Mouse (Mus musculus): Measurements from ENCODE around the gene Rph3a. TPM values are rescaled to one million over a fixed set of nuclear protein-coding genes. Genes with fewer than 3 reads are reported as not detected.
"Not testable (repeated sequence)": the region's sequence is repeated elsewhere in the genome, so short reads cannot be mapped to it uniquely, and the experiment has no call there.

The Rph3a gene
- total and polyA plus RNA-seq, 3 experiments = not detected

GRCm38 (mm10) chr5:120920296-120920695, 89.6 kb downstream of the Rph3a start:
- TF ChIP-seq CTCF (IDR thresholded peaks at IDR 0.05; ENCODE audit: low read depth, low read length) (no peak), GATA2 (IDR thresholded peaks at IDR 0.05; ENCODE audit: borderline replicate concordance, low read depth, low read length) (no peak), GATA1 (IDR thresholded peaks at IDR 0.05; ENCODE audit: borderline replicate concordance, low read length) (no peak)
- ATAC-seq (ENCODE audit: extremely low read depth, insufficient number of reproducible peaks, low FRiP score, poor library complexity, severe bottlenecking) = no peak
- H3K9me3 ChIP-seq (replicated peaks) = no peaks in the 10 kb centered on the region
- H3K27me3 ChIP-seq (ENCODE audit: insufficient read depth, low read length) = no peaks in the 10 kb centered on the region
- no peak for DNase-seq (ENCODE audit: low spot score)
- H3K4me1 ChIP-seq (ENCODE audit: insufficient read depth, low read depth, low read length) = no peaks in the 10 kb centered on the region
- no peak overlapping the region for H3K4me3 ChIP-seq (ENCODE audit: low read depth, low read length)
- no peaks in the 10 kb centered on the region for H3K36me3 ChIP-seq (replicated peaks)

GRCm38 (mm10) chr5:120919156-120919935, 90.5 kb downstream of the Rph3a start:
- not testable (repeated sequence) for H3K9me3 ChIP-seq (replicated peaks); DNase-seq (ENCODE audit: low spot score); H3K4me1 ChIP-seq (ENCODE audit: insufficient read depth, low read depth, low read length); ATAC-seq (ENCODE audit: extremely low read depth, insufficient number of reproducible peaks, low FRiP score, poor library complexity, severe bottlenecking); H3K36me3 ChIP-seq (replicated peaks); H3K27me3 ChIP-seq (ENCODE audit: insufficient read depth, low read length); H3K4me3 ChIP-seq (ENCODE audit: low read depth, low read length)

GRCm38 (mm10) chr5:120914204-120914603, 95.7 kb downstream of the Rph3a start, which contains the start of gene Oas1d:
TSS of gene Oas1d (plus strand) at chr5:120914536.
- not testable (repeated sequence) for H3K4me1 ChIP-seq (ENCODE audit: insufficient read depth, low read depth, low read length)

GRCm38 (mm10) chr5:120908196-120908920, 101.5 kb downstream of the Rph3a start:
- no peak for DNase-seq (ENCODE audit: low spot score)
- H3K36me3 ChIP-seq (replicated peaks) = no peaks in the 10 kb centered on the region
- no peaks in the 10 kb centered on the region for H3K9me3 ChIP-seq (replicated peaks)
- H3K27me3 ChIP-seq (ENCODE audit: insufficient read depth, low read length) = no peaks in the 10 kb centered on the region
- ATAC-seq (ENCODE audit: extremely low read depth, insufficient number of reproducible peaks, low FRiP score, poor library complexity, severe bottlenecking) = no peak
- no peak overlapping the region for H3K4me3 ChIP-seq (ENCODE audit: low read depth, low read length)
- no peak for TF ChIP-seq TAL1 (conservative IDR thresholded peaks at IDR 0.05; ENCODE audit: low read depth, low read length)
- no peak for TF ChIP-seq CTCF (IDR thresholded peaks at IDR 0.05; ENCODE audit: low read depth, low read length)
- no peak for TF ChIP-seq GATA1 (IDR thresholded peaks at IDR 0.05; ENCODE audit: borderline replicate concordance, low read length)
- TF ChIP-seq POLR2AphosphoS5 (IDR thresholded peaks at IDR 0.05; ENCODE audit: insufficient replicate concordance, low read depth, low read length) = no peak
- TF ChIP-seq GATA2 (IDR thresholded peaks at IDR 0.05; ENCODE audit: borderline replicate concordance, low read depth, low read length) = no peak
- no peaks in the 10 kb centered on the region for H3K4me1 ChIP-seq (ENCODE audit: insufficient read depth, low read depth, low read length)

More at GRCm38 (mm10) chr5:120914204-120914603, 95.7 kb downstream of the Rph3a start, which contains the start of gene Oas1d:
- ATAC-seq (ENCODE audit: extremely low read depth, insufficient number of reproducible peaks, low FRiP score, poor library complexity, severe bottlenecking); H3K36me3 ChIP-seq (replicated peaks); H3K9me3 ChIP-seq (replicated peaks); DNase-seq (ENCODE audit: low spot score); H3K4me3 ChIP-seq (ENCODE audit: low read depth, low read length); H3K27me3 ChIP-seq (ENCODE audit: insufficient read depth, low read length): not testable (repeated sequence)

GRCm38 (mm10) chr5:120906791-120907733, 102.8 kb downstream of the Rph3a start, which contains the start of gene Oas1a:
TSS of gene Oas1a (minus strand) at chr5:120907521.
- not testable (repeated sequence) for H3K9me3 ChIP-seq (replicated peaks); H3K4me3 ChIP-seq (ENCODE audit: low read depth, low read length); DNase-seq (ENCODE audit: low spot score); ATAC-seq (ENCODE audit: extremely low read depth, insufficient number of reproducible peaks, low FRiP score, poor library complexity, severe bottlenecking); H3K27me3 ChIP-seq (ENCODE audit: insufficient read depth, low read length); H3K4me1 ChIP-seq (ENCODE audit: insufficient read depth, low read depth, low read length); H3K36me3 ChIP-seq (replicated peaks)

GRCm38 (mm10) chr5:120902056-120902455, 107.8 kb downstream of the Rph3a start:
- DNase-seq (ENCODE audit: low spot score) (no peak), ATAC-seq (ENCODE audit: extremely low read depth, insufficient number of reproducible peaks, low FRiP score, poor library complexity, severe bottlenecking) (no peak)
- H3K4me1 ChIP-seq (ENCODE audit: insufficient read depth, low read depth, low read length) = no peaks in the 10 kb centered on the region
- H3K27me3 ChIP-seq (ENCODE audit: insufficient read depth, low read length) = no peaks in the 10 kb centered on the region
- H3K36me3 ChIP-seq (replicated peaks) = no peaks in the 10 kb centered on the region
- H3K9me3 ChIP-seq (replicated peaks) = no peaks in the 10 kb centered on the region
- TF ChIP-seq GATA2 (IDR thresholded peaks at IDR 0.05; ENCODE audit: borderline replicate concordance, low read depth, low read length) = no peak
- no peak for TF ChIP-seq TAL1 (conservative IDR thresholded peaks at IDR 0.05; ENCODE audit: low read depth, low read length)
- TF ChIP-seq POLR2AphosphoS5 (IDR thresholded peaks at IDR 0.05; ENCODE audit: insufficient replicate concordance, low read depth, low read length) = no peak
- TF ChIP-seq CTCF (IDR thresholded peaks at IDR 0.05; ENCODE audit: low read depth, low read length) = no peak
- TF ChIP-seq GATA1 (IDR thresholded peaks at IDR 0.05; ENCODE audit: borderline replicate concordance, low read length) = no peak
- no peak overlapping the region for H3K4me3 ChIP-seq (ENCODE audit: low read depth, low read length)

Data from G1E (cell line).